Mouse (Mus musculus) megakaryocyte, adult 5-6 weeks (primary cell): ENCODE results near the gene Cd36. TPM values are rescaled to one million over a fixed set of nuclear protein-coding genes. Genes with fewer than 3 reads are reported as not detected.

Source experiments
- ATAC-seq: 2 replicates; pipeline ENCODE4 v1.8.0; 2016; ENCODE audit warnings: mild to moderate bottlenecking, inconsistent platforms; ENCODE audit not compliant: poor library complexity, severe bottlenecking
- total RNA-seq, 2 experiments: library from RNA; stranded (forward) in 1 of 2; stranded (reverse) in 1 of 2; fragments of 153-499, 151-499 nt in 1 of 2; fragments of 221-1000, 200-1000 nt in 1 of 2; gene quantifications; 2 replicates each; pipeline versions ENCODE4 v1.2.3 to v1.2.4; 2015 to 2017

The Cd36 gene
- total RNA-seq, 2 experiments from 2014 or later, result 4.3 to 5.0 TPM

DNA sequence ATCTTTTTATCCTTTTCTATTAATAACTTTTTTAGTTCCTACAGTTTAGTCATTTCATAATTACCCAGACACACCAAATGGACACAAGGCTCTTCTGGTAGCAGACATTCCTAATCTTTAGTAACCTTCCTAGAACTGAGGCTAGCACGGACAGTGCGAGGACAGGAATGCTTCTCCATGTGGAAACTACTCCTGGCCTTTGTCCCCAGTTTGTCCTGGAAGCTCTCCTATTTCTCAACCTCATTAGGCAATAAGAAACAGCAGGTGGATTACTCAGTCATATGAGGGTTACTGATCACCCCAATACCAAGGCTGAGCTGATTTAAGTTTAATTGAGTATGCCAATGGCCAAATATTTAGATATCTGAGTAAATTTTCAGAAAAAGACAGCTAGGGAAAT is 25.5 kb downstream of the Cd36 start:
- ATAC-seq, result no peak

DNA sequence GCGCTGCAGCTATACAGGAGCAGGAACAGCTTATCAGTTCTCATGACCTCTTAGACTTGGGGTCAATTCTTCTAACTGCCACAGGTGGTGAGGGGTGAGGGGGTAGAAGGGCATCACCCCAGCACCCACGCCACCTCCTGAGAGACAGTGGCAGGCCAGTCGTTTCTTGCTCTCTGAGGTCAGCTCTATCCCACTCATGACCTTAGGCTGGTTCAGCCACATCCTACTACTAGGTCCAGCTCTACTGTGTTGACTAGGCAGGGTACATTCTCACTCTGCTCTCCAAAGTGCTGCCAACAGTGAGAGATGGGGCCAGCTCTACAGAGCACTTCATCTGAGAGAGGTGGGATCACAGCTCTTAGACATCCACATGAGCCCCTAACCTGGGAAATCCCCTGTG is 30.2 kb downstream of the Cd36 start:
- no peak for ATAC-seq

DNA sequence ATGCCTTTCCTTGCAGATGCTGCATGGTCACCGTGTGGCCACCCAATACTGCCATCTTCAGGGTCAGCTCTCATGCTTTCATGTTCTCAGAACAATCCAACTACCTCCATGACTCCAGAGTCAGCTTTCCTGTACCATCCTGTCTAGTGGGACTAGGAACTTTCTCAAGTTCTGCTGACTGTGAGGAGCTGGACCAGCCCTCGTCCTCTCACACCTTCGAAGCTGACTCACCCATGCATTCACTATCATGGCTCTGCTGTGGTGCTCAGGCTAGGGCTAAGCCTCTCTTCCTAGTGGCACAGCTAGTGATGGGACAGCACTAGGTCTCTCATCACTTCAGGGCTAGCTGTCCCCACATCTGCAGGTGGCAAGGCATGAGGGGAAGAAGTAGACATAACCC is 30.7 kb downstream of the Cd36 start:
- ATAC-seq, result peak; percentile 15; the same call in 1 of the 2 replicates

DNA sequence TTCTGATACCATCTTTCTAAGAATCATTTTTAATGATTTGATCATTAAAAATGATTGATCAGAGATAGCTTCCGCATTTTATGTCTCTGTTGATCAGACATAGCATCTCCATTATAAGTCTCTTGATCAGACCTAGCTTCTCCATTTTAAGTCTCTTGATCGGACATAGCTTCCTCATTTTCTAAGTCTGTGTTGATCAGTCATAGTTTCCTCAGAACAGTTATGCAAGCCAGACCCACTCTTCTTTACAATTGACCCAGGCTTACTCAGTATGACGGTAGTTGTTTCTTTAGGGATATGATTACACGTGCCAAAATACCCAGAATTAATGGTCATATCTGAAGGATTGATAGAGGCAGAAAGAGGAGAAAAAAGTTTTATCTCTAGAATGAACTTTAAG is 31.3 kb downstream of the Cd36 start:
- ATAC-seq, result peak; percentile 73

- ATAC-seq, result peak; percentile 76
Observed at GRCm38 (mm10) chr5:17854127-17854923, 34.3 kb downstream of the Cd36 start.

GRCm38 (mm10) chr5:17850582-17850981 is 38.0 kb downstream of the Cd36 start:
- no peak for ATAC-seq

DNA sequence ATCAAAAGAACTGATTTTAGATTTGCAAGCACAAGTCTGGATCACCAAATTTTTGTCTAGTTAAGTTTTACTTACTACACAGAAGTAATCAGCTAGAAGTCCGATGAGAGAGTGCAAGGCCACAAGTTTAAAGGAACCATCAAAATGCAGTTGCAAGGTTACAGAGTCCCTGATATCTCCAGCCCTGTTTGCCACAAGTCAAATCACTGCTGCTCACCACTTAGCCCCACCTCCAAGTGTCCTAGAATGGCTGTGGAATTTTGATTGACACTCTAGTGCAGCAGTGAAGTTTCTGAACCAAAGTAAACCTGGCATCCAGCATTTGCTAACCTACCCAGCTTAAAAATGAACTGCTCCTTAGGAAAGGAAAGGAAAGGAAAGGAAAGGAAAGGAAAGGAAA is 39.0 kb downstream of the Cd36 start:
- ATAC-seq, result no peak

DNA sequence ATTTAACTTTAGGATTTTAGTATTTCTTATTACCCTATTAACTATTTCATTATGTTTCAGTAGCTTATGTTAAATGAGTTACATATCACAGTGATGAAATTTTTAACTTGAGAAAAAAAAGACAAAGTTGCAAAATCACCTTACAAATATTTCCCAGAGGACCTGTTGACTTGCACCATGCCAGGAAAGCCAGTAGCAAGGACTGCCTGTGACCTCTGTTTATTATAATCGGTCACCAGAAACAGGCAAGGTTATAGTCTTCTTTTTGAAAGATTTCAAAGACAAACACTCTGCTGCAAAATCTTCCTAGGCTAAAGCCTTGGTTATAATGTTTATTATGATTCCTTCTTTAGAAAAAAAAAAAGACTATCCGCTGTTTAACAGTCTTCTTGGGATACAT is 39.9 kb downstream of the Cd36 start:
- no peak for ATAC-seq

DNA sequence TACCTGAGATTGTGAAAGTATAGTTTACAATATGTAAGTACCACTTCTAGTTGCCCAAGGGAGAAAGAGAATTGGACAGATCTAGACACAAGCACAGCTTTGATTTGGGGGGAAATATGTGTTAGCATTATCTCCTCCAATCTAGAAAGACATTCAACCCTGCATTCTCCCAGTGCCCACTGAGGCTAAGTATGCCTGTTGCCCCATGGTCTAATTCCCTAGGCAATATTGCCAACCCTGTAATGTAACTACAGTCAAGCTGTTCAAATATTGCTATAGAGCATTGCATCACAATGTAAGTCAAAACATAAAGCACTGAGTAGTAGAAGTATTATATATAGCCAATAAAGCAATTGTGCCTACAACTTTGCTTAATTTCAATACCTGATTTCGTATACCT is 40.3 kb downstream of the Cd36 start:
- ATAC-seq, result no peak

DNA sequence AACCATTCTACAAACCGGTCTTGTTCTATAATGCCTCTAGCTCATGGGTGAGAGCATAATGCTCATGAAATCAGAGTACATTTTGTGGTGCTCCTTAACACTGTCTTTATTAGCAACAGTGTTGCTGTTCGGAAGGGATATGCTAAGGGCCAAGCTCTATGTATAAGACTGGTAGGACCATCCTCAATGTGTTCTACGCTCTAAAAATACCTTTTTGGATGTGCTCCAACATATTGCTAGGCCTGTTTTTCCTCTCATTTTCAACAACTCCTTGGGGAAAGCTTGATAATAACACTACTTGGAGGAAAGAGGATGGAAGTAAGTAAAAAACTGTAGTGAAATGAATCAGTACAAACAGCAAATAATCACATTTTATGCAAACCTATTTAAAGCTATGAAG is 44.7 kb downstream of the Cd36 start:
- no peak for ATAC-seq

DNA sequence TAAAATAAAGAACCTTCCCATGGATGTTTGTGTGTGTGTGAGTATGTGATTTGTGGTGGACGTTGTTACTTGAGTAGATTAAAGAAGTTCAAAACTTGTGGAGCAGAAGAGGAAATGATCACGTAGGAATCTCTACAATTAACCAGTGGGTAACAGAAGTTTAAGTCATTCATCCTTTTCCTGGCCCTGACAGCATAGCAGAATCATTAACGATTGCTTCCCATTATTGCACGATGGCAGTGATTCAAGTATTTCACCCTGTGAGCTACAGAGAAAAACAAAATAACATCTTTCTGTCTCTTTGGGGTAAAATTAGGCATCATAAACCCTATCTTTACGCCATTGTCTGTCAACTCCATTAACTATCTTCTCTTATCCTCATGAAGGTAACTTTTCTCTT is 45.3 kb downstream of the Cd36 start:
- no peak for ATAC-seq

DNA sequence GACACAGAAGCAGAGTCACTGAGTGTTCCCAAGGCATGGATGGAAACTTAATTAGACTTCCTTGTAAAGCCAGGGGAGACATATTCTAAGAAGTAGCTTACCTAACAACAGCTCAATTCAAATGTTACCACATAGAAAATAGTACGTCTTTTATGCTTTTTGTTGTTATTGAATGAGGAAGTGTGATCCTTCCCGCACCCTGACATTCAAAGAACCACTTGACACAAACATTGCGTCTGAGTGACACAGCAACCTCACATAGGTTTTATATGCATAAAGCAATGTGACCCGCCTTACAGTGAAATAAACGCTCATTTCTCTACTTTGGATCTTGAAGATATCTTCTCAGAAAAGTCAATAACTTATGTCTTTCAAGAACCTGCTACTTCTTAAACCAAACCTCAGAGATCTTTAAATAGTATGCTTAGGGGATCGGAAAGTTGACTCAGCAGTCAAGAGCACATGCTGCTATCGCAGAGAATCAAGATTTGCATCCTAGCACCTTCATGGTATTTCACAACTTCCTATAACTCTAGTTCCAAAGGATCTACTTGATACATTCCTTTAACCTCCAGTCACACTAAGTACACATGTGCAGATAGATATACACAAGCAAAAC is 46.4 kb downstream of the Cd36 start:
- peak; percentile 81 for ATAC-seq

- ATAC-seq, result peak; percentile 79
Observed at GRCm38 (mm10) chr5:17839549-17839948, 49.1 kb downstream of the Cd36 start.

DNA sequence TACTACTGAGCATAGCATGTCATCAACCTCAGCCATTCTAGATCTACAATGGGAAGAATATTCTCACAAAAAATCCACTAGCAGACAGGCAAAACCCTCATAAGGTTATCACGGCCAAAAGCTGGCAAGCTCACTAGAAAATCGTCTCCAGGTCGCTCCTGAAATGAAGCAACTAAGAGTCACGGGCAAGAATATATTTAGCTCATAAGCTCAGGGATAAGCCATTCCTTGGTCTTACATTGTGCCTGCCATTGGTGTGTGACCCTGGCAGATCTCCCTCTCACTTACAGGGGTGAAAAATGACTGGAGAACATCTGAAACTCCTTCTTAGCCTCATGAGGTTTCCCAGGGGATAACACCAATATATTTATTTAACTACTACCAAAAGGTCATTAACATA is 52.2 kb downstream of the Cd36 start:
- no peak for ATAC-seq

- ATAC-seq, result peak; percentile 33
Observed at GRCm38 (mm10) chr5:17835302-17836097, 53.1 kb downstream of the Cd36 start.

GRCm38 (mm10) chr5:17833797-17834196 is 54.8 kb downstream of the Cd36 start:
- ATAC-seq, result peak; percentile 51; the same call in 1 of the 2 replicates

- ATAC-seq, result no peak
Observed at GRCm38 (mm10) chr5:17830536-17830935, 58.1 kb downstream of the Cd36 start.

DNA sequence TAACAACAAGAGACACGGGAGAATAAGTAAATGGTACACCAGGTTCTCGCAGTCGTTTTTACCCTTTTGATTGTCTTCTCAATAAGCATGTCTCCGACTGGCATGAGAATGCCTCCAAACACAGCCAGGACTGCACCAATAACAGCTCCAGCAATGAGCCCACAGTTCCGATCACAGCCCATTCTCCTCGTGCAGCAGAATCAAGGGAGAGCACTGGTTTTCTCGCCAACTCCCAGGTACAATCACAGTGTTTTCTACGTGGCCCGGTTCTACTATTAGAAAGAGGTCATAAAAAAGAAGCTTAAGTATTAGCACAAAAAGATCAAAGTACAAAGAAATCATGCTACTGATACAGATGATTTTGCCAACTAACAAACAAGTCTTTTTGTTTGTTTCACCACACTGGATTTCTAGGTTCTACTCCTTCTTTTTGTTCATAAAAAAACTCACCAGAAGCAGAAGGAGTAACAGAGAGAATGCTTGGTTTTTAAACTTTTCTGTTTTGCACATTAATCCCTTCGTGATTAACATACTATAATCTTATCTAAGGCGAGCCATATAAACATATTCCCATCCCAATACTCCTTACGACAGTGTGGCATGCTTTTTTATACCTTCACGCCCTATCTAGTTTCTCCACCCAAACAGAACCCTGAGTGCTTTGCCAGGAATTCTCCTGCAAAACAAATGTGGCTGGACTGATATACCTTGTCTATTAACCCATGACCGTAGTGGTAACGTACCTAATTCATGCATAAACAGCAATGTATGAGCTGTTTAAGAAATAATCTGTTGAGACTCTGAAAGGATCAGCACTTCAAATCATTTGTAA is 59.7 kb downstream of the Cd36 start:
- ATAC-seq, result peak; percentile 47

DNA sequence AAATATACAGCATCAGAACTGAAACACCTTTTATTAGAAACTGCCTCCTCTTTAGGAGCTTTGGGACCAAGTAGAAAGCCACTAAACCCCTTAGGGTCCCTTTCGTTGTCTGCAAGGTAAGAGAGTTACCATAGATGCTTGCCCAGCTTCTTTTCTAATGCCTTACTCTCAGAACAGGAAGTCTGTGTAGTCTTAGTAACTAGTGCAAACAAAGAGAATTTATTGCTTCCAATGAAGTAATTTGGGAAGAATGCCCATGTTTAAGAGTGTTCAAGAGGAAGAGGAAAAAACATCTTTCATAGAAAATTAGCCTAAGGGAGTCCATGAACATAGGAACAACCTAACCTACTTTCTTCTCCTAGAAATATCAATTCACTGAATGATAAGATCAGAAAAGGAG is 67.2 kb downstream of the Cd36 start:
- ATAC-seq, result no peak

DNA sequence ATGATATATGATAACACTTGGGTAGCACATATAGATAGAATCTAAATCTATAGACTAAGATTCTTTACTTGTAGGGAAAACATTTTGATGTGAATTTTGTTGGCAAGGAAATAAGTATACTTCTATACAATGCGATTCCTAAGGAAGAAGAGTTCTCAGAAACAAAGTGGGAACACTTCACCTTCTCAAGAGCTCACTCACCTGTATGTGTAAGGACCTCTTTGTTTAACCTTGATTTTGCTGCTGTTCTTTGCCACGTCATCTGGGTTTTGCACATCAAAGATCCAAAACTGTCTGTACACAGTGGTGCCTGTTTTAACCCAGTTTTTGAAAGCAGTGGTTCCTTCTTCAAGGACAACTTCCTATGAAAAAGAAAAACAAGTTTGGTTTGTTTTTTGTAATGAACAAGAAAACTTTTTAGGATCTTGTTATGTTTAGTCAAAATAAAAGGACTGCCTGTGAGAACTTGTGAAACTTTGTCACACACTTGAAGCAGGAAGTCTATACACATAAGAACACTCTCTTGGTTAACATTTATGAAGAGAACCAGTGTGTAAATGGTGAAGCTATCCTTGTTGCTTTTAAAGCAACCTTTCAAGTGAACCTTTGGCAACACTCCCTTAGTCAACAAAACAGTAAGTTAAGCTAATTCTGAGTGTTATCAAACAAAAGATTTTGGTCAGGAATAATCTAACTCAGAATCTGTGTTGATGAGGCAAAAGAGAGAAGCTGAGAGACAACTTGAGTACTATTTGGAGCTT is 68.2 kb downstream of the Cd36 start:
- ATAC-seq, result no peak
